Mouse (Mus musculus) small intestine, adult 2 months (tissue): Measurements from ENCODE around the gene Smyd3.

ENCODE experiments used
- CTCF ChIP-seq: fragments of 200-500 bp; IDR thresholded peaks from 2 replicates; pipeline ENCODE4 v1.5.1; 2012; ENCODE audit warnings: low read depth, mild to moderate bottlenecking, control low read depth, inconsistent platforms, low read length, moderate library complexity, mixed read lengths; ENCODE audit not compliant: insufficient replicate concordance, insufficient read length; ENCODE audit errors: extremely low read depth
- POLR2A ChIP-seq: fragments of 200-500 bp; IDR thresholded peaks from 2 replicates; pipeline ENCODE4 v1.6.1; 2012; ENCODE audit warnings: low read depth, mild to moderate bottlenecking, control low read depth, inconsistent platforms, low read length, moderate library complexity

DNA sequence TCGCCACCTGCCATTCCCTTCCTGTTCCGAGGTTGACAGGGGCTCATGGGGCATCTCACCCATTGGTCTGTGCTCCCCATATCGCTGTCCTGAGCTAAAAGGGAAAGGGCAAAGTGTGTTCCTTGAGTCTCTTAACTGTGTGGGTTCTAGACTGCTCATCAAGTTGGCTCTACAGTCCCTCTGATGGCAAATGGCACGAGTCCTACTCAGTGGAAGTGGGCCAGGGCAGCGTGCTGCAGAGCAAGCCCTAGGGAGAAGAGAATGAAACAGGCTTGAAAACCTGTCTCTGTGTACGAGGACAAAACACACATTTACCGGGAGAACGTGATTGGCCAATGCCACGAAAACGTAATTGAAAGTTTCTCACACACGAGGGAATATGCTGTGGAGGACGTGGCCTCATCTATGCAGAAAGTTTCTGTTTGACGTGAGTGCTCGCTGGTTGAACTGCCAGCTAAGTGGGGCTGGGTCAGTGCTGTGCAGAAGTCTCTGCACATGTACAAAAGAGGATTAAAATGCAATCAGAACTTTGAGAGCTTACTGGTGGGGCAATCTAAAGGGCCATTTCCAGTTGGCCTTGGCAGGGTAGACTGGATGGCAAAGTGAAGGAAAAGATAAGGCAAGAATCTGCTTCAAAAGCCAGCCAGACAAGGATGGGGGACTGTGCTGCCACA lies 476.5 kb downstream of the Smyd3 start:
- TF ChIP-seq POLR2A (no peak), CTCF (no peak)
